Mouse (Mus musculus): ENCODE data around the gene Desi1. TPM values are rescaled to one million over a fixed set of nuclear protein-coding genes. Genes with fewer than 3 reads are reported as not detected.
A peak's percentile ranks its signal among the peaks of the same experiment; 100 is the strongest.
"Not testable (repeated sequence)": the region's sequence is repeated elsewhere in the genome, so short reads cannot be mapped to it uniquely, and the experiment has no call there.

Gene Desi1
- polyA plus RNA-seq, 1 experiment from 2014 or later = 36.7 TPM

DNA sequence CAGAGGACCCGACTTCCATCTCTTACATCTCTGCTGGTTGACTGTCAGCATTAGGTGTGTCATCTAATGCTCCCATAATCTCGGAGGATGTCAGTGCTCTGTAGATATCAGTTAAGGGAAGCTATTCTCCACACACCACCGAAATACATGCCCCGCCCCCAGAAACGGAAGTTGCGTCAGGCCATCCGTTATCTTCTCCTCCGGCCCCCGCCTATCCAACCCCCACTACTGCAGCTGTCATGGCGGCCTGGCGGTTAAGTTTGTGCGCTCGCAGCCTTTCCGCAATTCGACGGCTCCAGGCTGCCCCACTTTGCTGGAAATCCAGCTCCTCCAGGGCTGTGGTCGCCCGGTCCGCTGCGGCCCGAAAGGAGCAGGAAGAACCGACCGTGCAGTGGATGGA, 53.3 kb downstream of the Desi1 start, which contains the start of gene 1700029P11Rik:
Gene 1700029P11Rik, plus strand, starts transcription at position 220 of the 400 bp plus-strand sequence.
- peaks cover 8% of the 10 kb centered on the region for H3K4me1 ChIP-seq
- H3K36me3 ChIP-seq (ENCODE audit: poor library complexity, severe bottlenecking) = no peaks in the 10 kb centered on the region
- H3K27ac ChIP-seq = no peak within 1 kb of the TSS
- H3K4me3 ChIP-seq = no peak within 1 kb of the TSS
- H3K9me3 ChIP-seq (replicated peaks) = no peaks in the 10 kb centered on the region
- H3K27me3 ChIP-seq = no peaks in the 10 kb centered on the region
- WGBS = 96% methylated on average over 23 of the region's 23 CpGs
- H3K4me2 ChIP-seq = no peak within 1 kb of the TSS
- no peak for ATAC-seq
- no peak within 1 kb of the TSS for H3K9ac ChIP-seq

DNA sequence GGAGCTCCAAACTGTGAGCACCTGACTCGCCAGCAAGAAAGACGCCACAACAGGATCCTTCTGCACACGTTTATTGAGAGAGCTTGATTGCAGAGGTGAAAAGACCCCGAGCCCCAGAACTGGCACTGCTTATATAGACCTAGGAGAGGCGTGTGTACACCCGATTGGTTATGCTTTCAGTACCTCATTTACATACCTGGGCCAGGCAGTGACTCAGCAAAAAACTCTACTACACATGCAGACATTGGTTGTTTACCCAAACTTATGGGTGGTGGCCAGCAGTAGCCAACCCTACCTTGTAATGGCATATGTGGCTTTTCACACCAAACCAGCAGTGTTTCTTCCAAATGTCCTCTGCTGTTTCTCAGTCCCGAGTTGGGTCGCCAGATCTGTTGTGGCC, 58.5 kb downstream of the Desi1 start:
- not testable (repeated sequence) for H3K27me3 ChIP-seq; H3K27ac ChIP-seq; H3K4me2 ChIP-seq; H3K9me3 ChIP-seq (replicated peaks); H3K4me3 ChIP-seq; H3K4me1 ChIP-seq; ATAC-seq; H3K36me3 ChIP-seq (ENCODE audit: poor library complexity, severe bottlenecking); H3K9ac ChIP-seq
- WGBS = 92% methylated on average over 8 of the region's 8 CpGs

GRCm38 (mm10) chr15:81970498-81970897, 63.2 kb downstream of the Desi1 start:
- not testable (repeated sequence) for H3K4me2 ChIP-seq; H3K4me3 ChIP-seq; ATAC-seq; H3K27ac ChIP-seq; H3K36me3 ChIP-seq (ENCODE audit: poor library complexity, severe bottlenecking); H3K27me3 ChIP-seq; H3K4me1 ChIP-seq; H3K9me3 ChIP-seq (replicated peaks); H3K9ac ChIP-seq
- 73% methylated on average over 4 of the region's 4 CpGs for WGBS

GRCm38 (mm10) chr15:81969635-81970034, 64.0 kb downstream of the Desi1 start:
- H3K4me2 ChIP-seq; H3K9ac ChIP-seq; H3K4me1 ChIP-seq; H3K4me3 ChIP-seq; ATAC-seq; H3K36me3 ChIP-seq (ENCODE audit: poor library complexity, severe bottlenecking); H3K27ac ChIP-seq; H3K27me3 ChIP-seq; H3K9me3 ChIP-seq (replicated peaks): not testable (repeated sequence)
- 40% methylated on average over 6 of the region's 6 CpGs for WGBS

DNA sequence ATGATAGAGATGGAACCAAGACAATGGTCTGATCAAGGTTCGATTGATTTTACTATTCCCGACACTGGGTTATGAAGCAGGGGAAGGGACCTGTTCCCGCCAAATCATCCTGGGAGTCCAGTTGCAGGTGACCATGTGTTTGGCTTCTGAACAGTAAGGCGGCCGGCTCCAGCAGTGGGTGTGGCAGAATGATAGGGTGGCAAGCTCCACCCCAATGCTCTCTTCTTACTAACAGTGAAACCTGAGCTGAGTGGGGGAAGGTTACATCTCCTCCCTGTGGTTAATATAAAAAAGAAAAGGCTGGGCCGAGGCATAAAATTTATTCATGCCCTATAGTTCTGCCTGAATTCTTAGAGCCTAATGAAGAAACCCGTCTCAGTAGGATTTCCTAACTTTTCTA, 64.5 kb downstream of the Desi1 start:
- Histone ChIP-seq H3K4me1 (no peaks in the 10 kb centered on the region; the same call in 1 of the 2 replicates), H3K9me3 (replicated peaks) (peaks cover 7% of the 10 kb centered on the region), H3K4me2 (no peak overlapping the region), H3K27me3 (no peaks in the 10 kb centered on the region), H3K36me3 (ENCODE audit: poor library complexity, severe bottlenecking) (no peaks in the 10 kb centered on the region), H3K4me3 (no peak overlapping the region), H3K27ac (no peak overlapping the region), H3K9ac (no peak overlapping the region)
- no peak for ATAC-seq
- WGBS = 61% methylated on average over 7 of the region's 7 CpGs

GRCm38 (mm10) chr15:81968447-81968846, 65.2 kb downstream of the Desi1 start:
- no peak overlapping the region for H3K27ac ChIP-seq
- H3K9me3 ChIP-seq (replicated peaks) = peaks cover 7% of the 10 kb centered on the region
- H3K4me1 ChIP-seq = no peaks in the 10 kb centered on the region; the same call in 1 of the 2 replicates
- no peak overlapping the region for H3K4me2 ChIP-seq
- H3K9ac ChIP-seq = no peak overlapping the region
- WGBS = 69% methylated on average over 2 of the region's 2 CpGs
- no peaks in the 10 kb centered on the region for H3K36me3 ChIP-seq (ENCODE audit: poor library complexity, severe bottlenecking)
- H3K27me3 ChIP-seq = no peaks in the 10 kb centered on the region
- no peak for ATAC-seq
- H3K4me3 ChIP-seq = no peak overlapping the region

GRCm38 (mm10) chr15:81967821-81968220, 65.8 kb downstream of the Desi1 start:
- ATAC-seq = no peak
- Histone ChIP-seq H3K27me3 (no peaks in the 10 kb centered on the region), H3K4me2 (no peak overlapping the region), H3K4me1 (no peaks in the 10 kb centered on the region; the same call in 1 of the 2 replicates), H3K9me3 (replicated peaks) (peaks cover 3% of the 10 kb centered on the region), H3K9ac (no peak overlapping the region), H3K4me3 (no peak overlapping the region), H3K27ac (no peak overlapping the region), H3K36me3 (ENCODE audit: poor library complexity, severe bottlenecking) (no peaks in the 10 kb centered on the region)
- WGBS = 90% methylated on average over 5 of the region's 5 CpGs

DNA sequence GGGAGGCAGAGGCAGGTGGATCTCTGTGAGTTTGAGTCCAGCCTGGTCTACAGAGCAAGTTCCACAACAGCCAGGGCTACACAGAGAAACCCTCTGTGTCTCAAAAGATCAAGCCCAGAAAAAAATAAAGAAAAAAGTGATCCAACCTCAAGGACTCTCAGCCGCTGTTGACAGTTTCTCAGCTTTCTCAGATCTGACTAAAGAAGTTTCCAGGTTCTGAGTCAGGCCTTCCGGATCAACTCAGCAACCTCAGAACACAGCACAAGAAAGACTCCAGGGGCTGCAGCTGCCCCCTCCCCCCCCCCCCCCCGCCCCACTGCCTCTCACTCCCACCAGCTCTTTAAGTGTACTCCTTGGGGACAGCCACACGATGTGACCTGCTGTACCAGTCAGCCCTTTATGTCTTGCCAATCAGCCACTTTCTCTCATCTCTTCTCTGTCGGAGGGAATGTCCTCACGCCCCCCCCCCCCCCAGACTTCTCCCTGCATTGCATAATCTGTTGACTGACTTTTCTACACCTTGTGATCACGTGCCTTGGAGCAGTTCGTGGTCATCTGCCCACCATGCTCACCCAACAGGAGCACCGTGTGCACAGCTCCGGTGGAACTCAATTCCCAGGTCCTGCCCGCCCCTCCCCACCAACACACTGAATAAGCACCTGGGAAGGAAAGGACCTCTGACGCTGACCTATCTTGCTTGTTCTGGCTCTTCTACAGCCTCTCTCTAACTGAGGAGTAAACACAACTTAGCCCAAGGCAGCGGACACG, 67.4 kb downstream of the Desi1 start:
- Histone ChIP-seq H3K36me3 (ENCODE audit: poor library complexity, severe bottlenecking) (no peaks in the 10 kb centered on the region), H3K4me2 (no peak overlapping the region), H3K27me3 (no peaks in the 10 kb centered on the region), H3K4me1 (peaks cover under 1% of the 10 kb centered on the region; the same call in 1 of the 2 replicates), H3K9ac (no peak overlapping the region), H3K27ac (no peak overlapping the region), H3K9me3 (replicated peaks) (no peaks in the 10 kb centered on the region), H3K4me3 (no peak overlapping the region)
- 91% methylated on average over 11 of the region's 14 CpGs for WGBS
- ATAC-seq = no peak

DNA sequence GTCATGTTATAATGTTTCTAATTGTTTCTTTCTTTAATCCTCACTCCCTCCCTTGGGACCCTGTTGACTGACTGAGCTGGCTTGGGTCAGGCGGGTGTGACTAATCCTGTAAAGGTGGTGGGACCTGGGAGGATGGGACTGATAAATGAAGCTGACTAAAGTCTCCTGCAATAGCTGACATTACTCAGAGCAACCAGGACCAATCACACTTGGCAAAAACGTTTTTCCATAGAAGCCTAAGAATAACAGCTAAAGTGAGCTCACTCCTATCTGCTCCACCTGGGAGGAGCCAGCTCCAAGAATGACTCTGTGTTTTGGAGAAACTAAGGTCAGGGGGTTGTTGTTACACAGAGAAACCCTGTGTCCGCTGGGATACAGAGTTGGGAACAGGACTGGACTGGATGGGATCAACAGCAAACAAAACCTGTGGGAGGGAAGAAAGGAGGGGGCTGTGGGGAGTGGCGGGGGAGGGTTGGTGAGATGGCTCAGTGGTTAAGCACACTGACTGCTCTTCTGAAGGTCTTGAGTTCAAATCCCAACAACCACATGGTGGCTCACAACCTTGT, 68.6 kb downstream of the Desi1 start:
- no peaks in the 10 kb centered on the region for H3K27me3 ChIP-seq
- peaks cover 7% of the 10 kb centered on the region for H3K4me1 ChIP-seq
- WGBS = 55% methylated on average over 4 of the region's 4 CpGs
- no peak for ATAC-seq
- H3K9ac ChIP-seq = no peak overlapping the region
- no peaks in the 10 kb centered on the region for H3K36me3 ChIP-seq (ENCODE audit: poor library complexity, severe bottlenecking)
- H3K4me2 ChIP-seq = no peak overlapping the region
- H3K27ac ChIP-seq = no peak overlapping the region
- H3K4me3 ChIP-seq = no peak overlapping the region
- no peaks in the 10 kb centered on the region for H3K9me3 ChIP-seq (replicated peaks)

GRCm38 (mm10) chr15:81964262-81964661, 69.4 kb downstream of the Desi1 start:
- H3K9me3 ChIP-seq (replicated peaks) = no peaks in the 10 kb centered on the region
- H3K4me3 ChIP-seq = no peak overlapping the region
- no peaks in the 10 kb centered on the region for H3K27me3 ChIP-seq
- no peak overlapping the region for H3K9ac ChIP-seq
- H3K36me3 ChIP-seq (ENCODE audit: poor library complexity, severe bottlenecking) = no peaks in the 10 kb centered on the region
- no peak for ATAC-seq
- H3K4me1 ChIP-seq = peaks cover 13% of the 10 kb centered on the region
- no peak overlapping the region for H3K27ac ChIP-seq
- 78% methylated on average over 1 of the region's 1 CpGs for WGBS
- no peak overlapping the region for H3K4me2 ChIP-seq

- H3K36me3 ChIP-seq (ENCODE audit: poor library complexity, severe bottlenecking) = 0 out of 2 replicates have a peak, but pooled peaks cover 1% of the 10 kb centered on the region
- no peak overlapping the region for H3K27ac ChIP-seq
- H3K4me2 ChIP-seq = peak overlapping the region; percentile 98
- H3K9me3 ChIP-seq (replicated peaks) = no peaks in the 10 kb centered on the region
- H3K4me1 ChIP-seq = peaks cover 18% of the 10 kb centered on the region
- ATAC-seq = peak; percentile 44; the same call in 1 of the 2 replicates
- 3% methylated on average over 6 of the region's 8 CpGs for WGBS
- H3K27me3 ChIP-seq = no peaks in the 10 kb centered on the region
- H3K9ac ChIP-seq = peak overlapping the region; percentile 39; the same call in 1 of the 2 replicates
- H3K4me3 ChIP-seq = peak overlapping the region; percentile 65
Observed at GRCm38 (mm10) chr15:81961078-81961451, 72.6 kb downstream of the Desi1 start.

DNA sequence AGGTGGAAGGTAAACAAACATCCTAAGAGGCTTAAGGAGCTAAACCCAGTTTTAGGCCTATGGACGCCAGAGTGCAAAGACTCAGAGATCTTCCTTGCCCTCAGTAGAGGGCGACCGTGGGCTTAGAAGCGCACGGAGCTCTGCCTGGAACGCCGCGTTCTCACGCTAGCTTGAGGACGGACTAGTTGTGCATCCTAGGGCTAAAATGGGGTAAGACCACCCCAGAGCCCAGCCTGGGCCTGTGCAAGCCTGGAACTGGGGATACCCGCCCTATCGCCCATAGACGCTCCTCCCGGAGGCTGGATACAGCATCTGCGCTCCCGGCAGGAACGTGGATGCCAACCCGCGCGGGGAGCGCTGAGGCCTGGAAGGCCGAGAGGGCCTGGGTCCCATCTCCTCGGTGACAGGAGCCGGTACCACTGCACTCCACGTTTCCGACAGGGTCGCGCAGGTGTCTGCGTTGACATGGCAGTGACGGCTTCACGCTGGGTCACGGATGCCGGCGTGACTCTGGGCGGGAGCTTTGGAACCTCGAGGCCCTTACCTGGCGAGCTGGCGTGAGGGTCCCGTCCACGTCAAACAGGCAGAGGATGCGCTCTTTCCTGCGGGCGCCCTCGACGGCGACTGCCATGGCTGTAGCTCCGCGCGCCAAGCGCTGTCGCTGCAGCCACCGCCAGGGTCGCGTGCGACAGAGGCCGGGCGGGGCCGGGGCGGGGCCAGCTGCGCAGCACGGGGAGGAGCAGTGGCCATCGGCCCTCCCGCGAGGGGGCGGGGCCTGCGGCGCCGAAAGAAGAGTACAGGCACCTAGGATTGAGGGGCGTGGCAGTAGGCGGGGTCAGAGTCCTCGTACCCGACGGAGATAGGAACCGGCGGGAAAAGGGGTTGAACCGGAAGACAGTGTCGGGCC, 73.2 kb downstream of the Desi1 start, which contains the start of gene Pmm1:
Gene Pmm1, minus strand, starts transcription at position 760 of the 907 bp plus-strand sequence.
- H3K4me1 ChIP-seq = peaks cover 18% of the 10 kb centered on the region
- peak; percentile 97 for ATAC-seq
- H3K9ac ChIP-seq = peak within 1 kb of the TSS; percentile 78
- H3K36me3 ChIP-seq (ENCODE audit: poor library complexity, severe bottlenecking) = peaks cover 7% of the 10 kb centered on the region
- H3K4me2 ChIP-seq = peak within 1 kb of the TSS; percentile 98
- no peaks in the 10 kb centered on the region for H3K9me3 ChIP-seq (replicated peaks)
- H3K4me3 ChIP-seq = peak within 1 kb of the TSS; percentile 65
- no peaks in the 10 kb centered on the region for H3K27me3 ChIP-seq
- peak within 1 kb of the TSS; percentile 91 for H3K27ac ChIP-seq
- under 1% methylated on average over 64 of the region's 77 CpGs for WGBS
